Mouse (Mus musculus) cerebellum, adult (tissue): ENCODE data around the gene Gramd1c.
A peak's percentile ranks its signal among the peaks of the same experiment; 100 is the strongest.

Source experiments
- ATAC-seq: cut with Nextera tagmentation; 2 replicates; pipeline ENCODE4 v1.9.2; 2017; ENCODE audit warnings: mild to moderate bottlenecking, moderate library complexity, mixed read lengths; ENCODE audit not compliant: insufficient number of reproducible peaks, low FRiP score, low TSS enrichment

Gramd1c gene

DNA sequence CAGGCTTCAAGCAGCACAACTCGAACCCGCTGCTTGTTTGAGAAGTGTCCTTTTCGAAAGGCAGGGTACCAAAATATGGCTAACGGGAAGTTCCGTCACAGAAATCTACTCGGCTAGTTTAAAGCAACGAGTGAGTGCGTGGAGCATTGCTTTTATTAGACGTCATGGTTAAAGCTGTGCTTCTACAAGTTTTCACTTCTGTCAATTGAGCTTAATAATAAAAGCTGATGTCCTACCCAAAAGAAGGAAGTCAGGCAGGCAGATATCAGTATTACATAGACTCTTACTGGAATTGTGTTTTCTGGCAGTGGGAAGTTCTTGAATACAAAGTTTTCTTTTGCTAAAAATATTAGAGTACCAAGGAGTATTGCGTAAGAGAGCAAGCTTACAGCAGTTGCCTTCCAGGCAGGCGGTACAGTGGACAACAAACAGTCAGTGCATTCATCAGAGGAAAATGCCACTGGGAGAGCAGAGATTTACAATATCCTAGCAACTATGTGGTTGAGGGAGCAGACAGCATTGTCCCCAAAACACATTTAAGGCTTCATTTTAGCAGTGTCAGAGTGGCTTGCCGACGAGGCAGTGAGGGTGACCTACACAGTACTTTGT, 97.3 kb downstream of the Gramd1c start:
- no peak for ATAC-seq

DNA sequence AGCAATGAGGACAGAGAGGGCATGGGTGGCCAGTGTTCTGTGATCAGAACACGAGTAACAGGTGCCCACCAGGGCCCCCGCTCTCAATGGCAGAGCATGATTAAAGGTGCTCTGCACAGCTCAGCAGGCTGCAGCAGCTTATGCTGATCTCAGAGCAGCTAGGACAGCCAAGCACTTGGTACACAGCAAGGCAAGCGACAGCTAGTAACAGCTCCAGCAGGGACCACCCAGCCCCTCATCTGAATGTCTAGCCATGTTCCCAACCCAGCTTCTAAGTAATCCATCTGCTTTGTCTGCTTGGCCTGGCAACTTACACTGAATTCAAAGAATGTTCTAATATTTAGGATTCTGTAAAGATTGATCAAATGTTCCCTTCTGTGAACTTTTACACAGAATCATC, 99.4 kb downstream of the Gramd1c start:
- ATAC-seq: no peak

DNA sequence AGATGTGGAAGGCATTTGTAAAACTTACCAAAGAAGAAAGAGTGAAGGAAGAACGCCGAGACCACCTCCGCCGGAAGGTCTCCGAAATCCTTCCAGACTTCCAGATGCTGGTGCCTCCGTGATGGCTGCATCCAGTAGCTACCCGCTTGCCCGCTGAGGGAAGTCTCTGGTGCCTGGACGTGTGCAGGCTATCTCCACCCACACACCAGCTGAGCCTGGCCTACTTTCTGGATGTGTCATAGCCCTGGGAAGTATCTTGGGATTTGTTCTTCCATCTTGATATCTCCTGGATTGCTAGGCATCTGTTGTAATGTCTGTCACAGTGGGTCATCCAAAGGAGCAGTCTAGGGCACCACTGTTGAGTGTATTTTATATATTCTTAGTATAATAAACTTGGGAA, 99.9 kb downstream of the Gramd1c start:
- ATAC-seq: 0 out of 2 replicates have a peak, but pooled peaks have one; percentile 22

DNA sequence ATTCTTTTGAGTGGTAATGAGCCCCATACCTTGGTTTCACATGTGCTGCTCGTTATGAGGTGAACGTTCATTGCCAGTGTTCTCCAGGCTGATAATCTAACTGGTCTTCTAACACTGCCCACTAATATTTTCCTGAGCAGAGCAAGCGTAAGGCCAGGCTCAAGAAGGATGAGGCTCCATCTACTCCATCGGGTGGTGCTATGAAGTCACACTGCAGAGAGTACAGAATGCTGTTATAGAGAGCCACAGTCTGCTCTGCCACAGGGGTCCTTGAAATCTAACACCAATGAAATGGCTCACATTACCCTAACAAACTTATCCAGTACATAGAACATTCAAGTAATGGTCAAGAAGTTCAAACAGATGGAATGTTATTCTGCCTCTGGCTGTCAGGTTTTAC, 105.1 kb downstream of the Gramd1c start:
- no peak for ATAC-seq

DNA sequence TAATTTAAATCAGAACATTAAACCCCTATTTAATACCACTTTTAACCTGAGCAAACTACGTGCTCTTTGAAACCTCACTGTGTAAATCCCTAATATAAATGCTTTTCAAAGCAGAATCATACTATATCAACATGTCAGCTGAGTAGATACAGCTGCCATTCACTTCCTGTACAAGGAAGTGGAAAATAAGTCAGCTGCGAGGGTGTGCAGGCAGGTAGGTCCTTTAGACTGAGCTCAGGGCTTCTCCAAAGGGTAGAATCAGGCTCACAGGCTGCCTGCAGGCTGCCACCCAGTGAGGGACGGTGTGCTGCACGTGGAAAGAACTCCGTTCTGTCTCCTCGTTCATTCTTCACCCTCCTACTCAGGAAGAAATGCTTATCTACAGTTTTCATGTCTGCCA, 108.2 kb downstream of the Gramd1c start:
- no peak for ATAC-seq

DNA sequence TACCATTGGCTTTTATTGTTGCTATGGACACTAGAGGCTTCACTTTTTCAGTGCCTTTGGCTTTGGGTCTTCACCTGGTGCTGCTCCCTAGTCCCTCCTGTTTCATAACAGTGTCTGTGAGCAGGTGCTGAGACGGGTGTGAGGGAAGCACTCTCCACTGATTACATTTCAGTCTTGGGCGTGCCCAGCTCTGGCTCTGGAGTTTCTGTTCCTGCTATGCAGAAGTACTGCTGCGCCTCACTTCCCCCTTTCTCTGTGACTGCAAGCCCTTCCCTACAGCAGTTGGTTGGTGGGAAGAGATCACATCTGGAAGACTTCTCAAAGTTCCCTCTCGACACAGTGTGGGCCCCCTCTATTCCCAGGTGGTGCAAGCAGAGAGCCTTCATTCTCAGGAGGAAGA, 111.6 kb downstream of the Gramd1c start:
- ATAC-seq: no peak

DNA sequence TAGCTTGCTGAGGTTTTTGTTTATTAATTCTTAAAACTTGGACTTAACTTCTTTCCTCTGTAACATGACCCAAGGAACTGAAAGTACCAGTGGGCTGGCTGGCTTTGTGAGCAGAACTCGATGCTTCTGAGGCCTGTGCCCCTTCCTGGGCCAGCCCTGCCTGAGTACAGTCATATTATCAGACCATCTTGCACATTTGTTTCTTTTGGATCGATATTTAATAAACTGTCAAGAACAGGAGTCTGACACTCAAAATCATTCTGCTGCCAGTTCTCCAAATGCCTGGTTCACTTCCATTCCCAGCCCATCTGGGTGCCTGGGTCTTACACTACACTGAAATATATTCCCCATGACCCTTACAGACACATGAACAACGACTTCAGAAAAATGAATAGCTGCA, 117.3 kb downstream of the Gramd1c start:
- no peak for ATAC-seq

DNA sequence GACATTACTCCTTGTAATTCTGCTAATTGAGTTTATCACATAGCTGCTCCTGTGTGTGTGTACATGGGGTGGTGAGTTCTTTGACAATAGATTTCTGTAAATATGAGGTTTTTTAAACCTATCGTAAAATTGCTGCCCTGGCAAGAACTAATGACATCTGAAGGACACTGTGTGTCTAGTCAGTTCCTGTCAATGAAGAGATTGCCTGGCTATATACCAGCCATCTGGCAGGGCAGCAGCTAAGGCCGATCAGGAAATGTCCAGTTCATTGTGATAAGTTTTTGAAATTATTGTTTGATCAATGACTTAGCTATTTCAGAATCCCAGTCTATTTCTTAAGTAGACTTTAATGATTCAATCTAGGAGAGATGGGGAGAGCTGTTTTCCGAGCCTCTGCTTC, 117.8 kb downstream of the Gramd1c start:
- ATAC-seq: no peak

DNA sequence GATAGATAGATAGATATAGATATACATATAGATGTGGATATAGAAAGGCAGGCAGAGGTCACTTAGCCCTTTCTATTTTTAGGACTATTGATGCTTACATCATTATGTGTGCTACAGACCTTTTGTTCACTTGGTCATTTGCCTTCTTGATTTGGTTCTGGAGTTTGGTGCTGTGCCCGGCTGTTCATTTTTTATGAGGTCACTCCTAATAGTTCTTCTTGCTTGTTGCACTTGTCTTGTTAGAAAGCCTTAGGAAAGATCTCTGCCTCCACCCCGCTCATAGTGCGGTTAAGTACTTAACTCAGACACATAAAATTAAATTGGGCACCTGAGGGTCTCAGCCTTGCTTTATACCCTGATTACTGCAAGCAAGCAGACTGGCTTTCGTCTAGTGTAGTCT, 122.3 kb downstream of the Gramd1c start:
- ATAC-seq: no peak

DNA sequence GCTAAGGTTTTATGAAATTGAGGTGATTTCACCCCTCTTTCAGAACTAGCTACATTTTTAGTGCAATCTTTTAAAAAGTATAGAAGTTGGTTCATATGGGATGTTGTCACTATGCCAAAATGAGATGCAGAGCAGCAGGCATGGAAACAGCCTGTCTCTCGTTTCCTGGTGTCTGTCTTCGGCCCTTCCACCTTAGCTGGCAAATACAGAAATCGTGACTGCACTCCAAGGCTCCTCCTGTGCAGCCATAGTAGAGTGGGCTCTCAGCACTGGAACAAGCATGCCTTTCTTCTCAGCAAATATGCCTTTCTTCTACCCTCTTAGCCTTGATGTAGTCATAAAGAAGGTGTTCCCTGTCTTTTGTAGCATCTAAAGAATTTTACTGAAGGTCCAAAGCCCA, 127.3 kb downstream of the Gramd1c start:
- ATAC-seq: no peak

DNA sequence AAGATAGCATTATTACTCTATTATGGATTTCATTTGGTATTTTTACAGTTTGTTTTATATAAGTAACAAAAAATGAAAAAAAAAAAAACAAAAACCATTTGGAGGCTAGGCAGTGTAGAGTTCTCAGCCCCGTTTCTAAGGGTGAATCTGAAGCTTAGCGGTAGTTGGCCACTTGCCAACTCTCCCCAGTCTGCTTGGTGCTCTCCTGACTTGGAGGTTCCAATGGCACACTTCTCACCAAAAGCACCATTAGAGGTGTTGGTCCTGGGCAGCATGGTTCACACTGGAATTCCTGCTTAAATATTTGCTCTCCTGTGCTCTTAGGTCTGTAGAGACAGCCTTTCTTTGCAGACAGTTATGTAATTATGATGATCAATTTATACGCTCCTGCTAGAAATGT, 127.8 kb downstream of the Gramd1c start:
- ATAC-seq: no peak

DNA sequence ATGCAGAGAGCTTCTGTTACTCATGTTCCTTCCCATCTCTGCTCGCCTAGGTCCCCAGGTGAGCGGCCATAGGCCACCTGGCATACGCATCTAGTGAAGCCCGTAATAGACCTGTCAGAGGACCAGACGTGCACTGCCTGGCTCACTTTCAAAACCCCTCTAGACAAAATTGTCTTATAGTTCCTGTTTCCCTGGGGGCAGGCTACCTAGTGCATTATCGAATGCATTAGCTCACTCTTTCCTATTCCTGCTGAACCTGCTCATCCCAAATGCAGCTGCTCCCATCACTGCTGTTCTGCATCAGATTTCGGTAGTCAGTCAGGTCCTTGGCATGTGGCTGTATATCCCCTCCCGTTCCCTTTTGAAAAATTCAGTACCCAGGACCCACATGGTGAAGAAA, 128.3 kb downstream of the Gramd1c start:
- no peak for ATAC-seq

DNA sequence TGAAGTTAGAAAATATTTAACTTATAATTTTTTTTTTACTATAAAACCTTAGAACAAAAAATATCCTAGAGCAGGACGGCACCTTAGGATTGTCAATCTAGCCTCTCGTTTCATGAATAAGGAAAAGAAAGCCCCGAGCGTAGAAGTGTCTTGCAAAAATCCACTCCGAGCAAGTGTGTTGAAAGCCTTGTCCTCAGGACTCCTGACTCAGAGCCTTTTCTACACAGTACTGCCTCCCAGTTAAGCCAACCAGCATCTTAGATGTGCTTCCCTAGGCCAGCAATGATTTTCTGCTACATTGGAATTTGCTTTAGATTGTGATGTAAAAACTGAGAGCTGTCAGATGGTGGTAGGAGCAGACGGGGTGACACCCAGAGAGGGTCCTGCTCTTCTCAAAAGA, 130.1 kb downstream of the Gramd1c start:
- no peak for ATAC-seq

DNA sequence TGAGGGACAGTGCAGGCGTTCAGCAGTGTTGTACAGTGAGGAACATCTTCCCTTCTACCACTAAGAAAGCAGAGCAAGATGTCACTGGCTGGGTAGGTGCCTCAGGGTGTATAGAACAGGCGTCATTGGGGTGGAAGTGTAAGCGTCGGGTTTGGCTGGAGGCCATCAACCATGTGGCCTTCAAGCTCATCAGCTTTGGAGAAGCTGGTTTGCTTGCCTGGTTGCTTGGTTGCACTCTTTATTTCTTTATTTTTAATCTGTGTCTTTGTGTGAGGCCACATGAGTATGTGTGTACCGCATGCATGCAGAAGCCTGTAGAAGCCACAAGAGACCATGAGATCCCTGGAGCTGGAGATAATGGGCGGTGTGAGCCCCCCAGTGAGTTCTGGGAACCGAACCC, 130.8 kb downstream of the Gramd1c start:
- no peak for ATAC-seq

DNA sequence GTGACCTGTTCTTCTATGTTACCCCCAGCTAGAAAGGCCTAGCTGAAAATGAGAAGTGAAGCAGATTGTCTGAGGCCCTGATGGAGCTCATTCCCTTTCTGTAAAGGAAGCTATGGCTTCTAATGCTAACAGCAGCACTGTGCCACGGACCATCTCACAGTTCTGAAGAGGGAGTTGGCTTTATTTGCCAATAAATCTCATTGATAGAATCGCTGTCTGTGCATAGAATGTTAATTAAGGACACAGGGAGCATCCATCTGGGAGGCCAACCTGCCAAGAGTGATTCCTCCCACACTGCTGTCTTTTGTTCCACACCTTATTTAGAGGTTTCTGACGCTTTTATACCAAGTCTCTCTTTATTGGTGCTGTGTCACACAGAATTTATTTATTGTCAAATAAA, 131.6 kb downstream of the Gramd1c start:
- no peak for ATAC-seq

DNA sequence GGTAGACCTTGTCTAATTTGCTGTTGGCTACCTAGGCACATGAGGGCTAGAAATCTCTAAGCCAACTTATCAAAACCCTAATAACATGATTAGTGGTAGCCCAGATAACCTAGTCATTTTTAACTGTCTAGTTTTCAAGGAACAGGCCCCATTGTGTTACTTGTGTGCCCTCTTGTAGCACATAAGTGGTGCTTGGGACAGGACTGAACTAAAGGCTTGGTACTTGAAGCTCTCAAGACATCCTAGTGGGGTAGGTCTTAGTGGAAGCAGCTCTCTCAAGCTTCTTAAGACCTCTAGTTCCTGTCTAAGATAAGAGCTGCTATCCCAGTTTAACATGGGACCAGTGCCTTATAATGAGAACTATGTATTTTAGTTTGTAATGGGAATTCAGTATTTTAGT, 132.6 kb downstream of the Gramd1c start:
- no peak for ATAC-seq
